ENCODE assay signal across 22 mouse cellular contexts in genomic region chr5:108214928-108215327, GRCm38 (mm10). TPM values are rescaled to one million over a fixed set of nuclear protein-coding genes. Genes with fewer than 3 reads are reported as not detected.
A peak's percentile ranks its signal among the peaks of the same experiment; 100 is the strongest.
DNase-seq lines count a peak whose midpoint lies in the region; ATAC-seq and TF ChIP-seq lines count a peak whose summit lies in the region.
"Had no signal": no experiment of that assay in that cellular context is flagged by ENCODE, and none has a peak within 500 bp of the region (broad histone marks: within the 10 kb centered on the region; RNA-seq: fewer than 3 reads in every experiment).

No protein-coding gene starts in this region.

- no peaks in the 10 kb centered on the region for H3K36me3 ChIP-seq in intestine, embryonic 15.5 days
- H3K36me3 ChIP-seq in intestine, postnatal 0 days (ENCODE audit: control insufficient read depth, insufficient read depth), result no peaks in the 10 kb centered on the region
- H3K36me3 ChIP-seq: embryonic facial prominence, embryonic 10.5 days; embryonic facial prominence, embryonic 12.5 days; forebrain, embryonic 15.5 days had no signal

- H3K27me3 ChIP-seq in intestine, embryonic 15.5 days (replicated peaks), result no peaks in the 10 kb centered on the region
- no peaks in the 10 kb centered on the region for H3K27me3 ChIP-seq in intestine, postnatal 0 days (replicated peaks; ENCODE audit: control insufficient read depth, insufficient read depth, low read length)
- H3K27me3 ChIP-seq in Patski, result no peaks in the 10 kb centered on the region
- H3K27me3 ChIP-seq: CH12.LX; embryonic facial prominence, embryonic 12.5 days; forebrain, embryonic 13.5 days; forebrain, embryonic 15.5 days had no signal

- ATAC-seq in intestine, embryonic 15.5 days, result 0 out of 2 replicates have a peak, but pooled peaks have one; percentile 47
- no peak for ATAC-seq in intestine, postnatal 0 days
- peak; percentile 12 for ATAC-seq in Patski
- ATAC-seq: CD4-positive, CD25-positive, alpha-beta regulatory T cell, adult 4 months; forebrain, embryonic 13.5 days; forebrain, embryonic 15.5 days; forebrain, postnatal 0 days had no signal

- H3K4me3 ChIP-seq in intestine, embryonic 15.5 days (replicated peaks), result no peak overlapping the region
- no peak overlapping the region for H3K4me3 ChIP-seq in intestine, postnatal 0 days (ENCODE audit: low read depth, low read length)
- H3K4me3 ChIP-seq: embryonic facial prominence, embryonic 10.5 days; embryonic facial prominence, embryonic 12.5 days; forebrain, embryonic 13.5 days; forebrain, embryonic 15.5 days had no signal

- in situ Hi-C loops in Patski (cut with MboI; ENCODE audit: low pct_unique_long_range_greater_than_20kb), result no loop called here

- peak; percentile 13 for DNase-seq in Patski (ENCODE audit: low read depth, low spot score)
- no peak for DNase-seq in kidney, postnatal 25 days
- DNase-seq in ovary, postnatal 10 days (ENCODE audit: low spot score), result no peak
- DNase-seq: adrenal gland, adult 2 months; adrenal gland, postnatal 10 days; adrenal gland, postnatal 25 days; B cell, adult 2 months; cerebellum, adult 11 months; cerebellum, adult 18-20 months; cerebellum, adult 8-10 months; cerebellum, adult 9-11 months; cerebellum, postnatal 14 days; forebrain, postnatal 0 days had no signal

- no peak for TF ChIP-seq CTCF in intestine, postnatal 0 days (IDR thresholded peaks at IDR 0.05; ENCODE audit: low read depth)
- no peak for TF ChIP-seq CTCF in Patski (IDR thresholded peaks at IDR 0.05)

- no peak overlapping the region for H3K4me2 ChIP-seq in intestine, embryonic 15.5 days (replicated peaks)
- no peak overlapping the region for H3K4me2 ChIP-seq in intestine, postnatal 0 days (replicated peaks; ENCODE audit: low read depth)
- H3K4me2 ChIP-seq: embryonic facial prominence, embryonic 12.5 days; forebrain, embryonic 13.5 days; forebrain, embryonic 15.5 days had no signal

- no peak overlapping the region for H3K27ac ChIP-seq in intestine, embryonic 15.5 days
- no peak overlapping the region for H3K27ac ChIP-seq in intestine, postnatal 0 days (ENCODE audit: low read depth, low read length)
- H3K27ac ChIP-seq: embryonic facial prominence, embryonic 10.5 days; embryonic facial prominence, embryonic 12.5 days; forebrain, embryonic 13.5 days; forebrain, embryonic 15.5 days had no signal

- POLR2A ChIA-PET in Patski (lab: Charles Lee), result interaction anchor here (0.9 kb wide), 1 partner anchor 54 kb away, joined by 3 read pairs; the partner anchor contains the start of gene Dr1

- H3K9me3 ChIP-seq in intestine, embryonic 15.5 days, result no peaks in the 10 kb centered on the region
- H3K9me3 ChIP-seq in intestine, postnatal 0 days (ENCODE audit: control insufficient read depth), result no peaks in the 10 kb centered on the region
- H3K9me3 ChIP-seq: embryonic facial prominence, embryonic 10.5 days; embryonic facial prominence, embryonic 12.5 days; forebrain, embryonic 13.5 days; forebrain, embryonic 15.5 days; G1E had no signal

- 75% methylated on average over 2 of the region's 2 CpGs for WGBS in intestine, embryonic 15.5 days
- WGBS in intestine, postnatal 0 days, result 41% methylated on average over 2 of the region's 2 CpGs

- H3K4me1 ChIP-seq in intestine, embryonic 15.5 days (replicated peaks), result no peaks in the 10 kb centered on the region
- H3K4me1 ChIP-seq in intestine, postnatal 0 days (replicated peaks; ENCODE audit: control insufficient read depth, insufficient read depth, low read length), result 0 out of 2 replicates have a peak, but pooled peaks cover 3% of the 10 kb centered on the region
- H3K4me1 ChIP-seq: embryonic facial prominence, embryonic 10.5 days; embryonic facial prominence, embryonic 12.5 days; forebrain, embryonic 13.5 days; forebrain, embryonic 15.5 days had no signal

- no peak overlapping the region for H3K9ac ChIP-seq in intestine, embryonic 15.5 days
- no peak overlapping the region for H3K9ac ChIP-seq in intestine, postnatal 0 days (ENCODE audit: low read depth, low read length)
- H3K9ac ChIP-seq: embryonic facial prominence, embryonic 12.5 days; forebrain, embryonic 13.5 days; forebrain, embryonic 15.5 days; forebrain, postnatal 0 days had no signal

- CTCF ChIA-PET in Patski (lab: Charles Lee), result interaction anchor here (0.7 to 1.6 kb wide), 4 partner anchors 9 to 26 kb away, joined by 3 to 7 read pairs (median 3); no protein-coding TSS in a partner anchor

RNA-seq across cellular contexts. Expression of gene Dr1, which starts 53.8 kb away (rescaled TPM):
- polyA plus RNA-seq in intestine, embryonic 15.5 days (2015; fragmentation: Nextera tagmentation; extraction: Ambion mirVana), result 40.2 and 44.1 TPM in 2 replicates
- polyA plus RNA-seq in intestine, postnatal 0 days (2015; fragmentation: Nextera tagmentation; extraction: Ambion mirVana), result 29.8 and 31.8 TPM in 2 replicates
- polyA plus RNA-seq in Patski (2021), result 36.5 TPM
